Mouse (Mus musculus): ENCODE results near the gene Camk1d. TPM values are rescaled to one million over a fixed set of nuclear protein-coding genes. Genes with fewer than 3 reads are reported as not detected.

Camk1d gene
- polyA plus RNA-seq, 1 experiment, result 13.2 TPM

DNA sequence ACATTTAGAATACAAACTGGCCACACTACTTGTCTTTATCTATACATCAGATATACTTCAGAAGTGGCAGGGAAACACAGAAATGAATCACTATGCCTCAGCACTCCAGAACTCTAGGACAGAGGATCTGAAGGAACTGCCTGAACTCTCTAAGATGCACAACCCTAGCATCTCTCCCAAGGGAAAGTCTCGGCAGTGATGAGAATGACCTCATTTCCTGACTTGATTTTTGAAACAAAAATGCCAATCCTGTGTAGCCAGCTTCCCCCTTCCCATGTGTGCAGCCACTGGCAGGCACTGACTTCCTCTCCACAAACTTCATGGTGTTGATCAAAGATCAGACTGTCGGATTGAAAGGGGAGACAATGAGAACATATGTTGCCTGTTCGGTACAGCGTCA, 134.9 kb downstream of the Camk1d start:
- TF ChIP-seq POLR2A (IDR thresholded peaks at IDR 0.05; ENCODE audit: control insufficient read depth, extremely low read depth, insufficient read depth, low read length, poor library complexity) (no peak), CTCF (IDR thresholded peaks at IDR 0.05; ENCODE audit: borderline replicate concordance, control insufficient read depth, extremely low read depth, insufficient read depth, low read length, poor library complexity) (no peak)
- H3K36me3 ChIP-seq (ENCODE audit: control insufficient read depth, insufficient read depth, low read length), result no peaks in the 10 kb centered on the region
- no peaks in the 10 kb centered on the region for H3K4me1 ChIP-seq (replicated peaks; ENCODE audit: control insufficient read depth, insufficient read depth, low read length)
- H3K4me3 ChIP-seq (ENCODE audit: control insufficient read depth, insufficient read depth, low read length), result no peak overlapping the region
- no peak for DNase-seq
- H3K27me3 ChIP-seq (ENCODE audit: control insufficient read depth, insufficient read depth, low read length), result no peaks in the 10 kb centered on the region
- 47% methylated on average over 4 of the region's 4 CpGs for WGBS
- H3K27ac ChIP-seq (ENCODE audit: control insufficient read depth, insufficient read depth, low read length), result no peak overlapping the region

DNA sequence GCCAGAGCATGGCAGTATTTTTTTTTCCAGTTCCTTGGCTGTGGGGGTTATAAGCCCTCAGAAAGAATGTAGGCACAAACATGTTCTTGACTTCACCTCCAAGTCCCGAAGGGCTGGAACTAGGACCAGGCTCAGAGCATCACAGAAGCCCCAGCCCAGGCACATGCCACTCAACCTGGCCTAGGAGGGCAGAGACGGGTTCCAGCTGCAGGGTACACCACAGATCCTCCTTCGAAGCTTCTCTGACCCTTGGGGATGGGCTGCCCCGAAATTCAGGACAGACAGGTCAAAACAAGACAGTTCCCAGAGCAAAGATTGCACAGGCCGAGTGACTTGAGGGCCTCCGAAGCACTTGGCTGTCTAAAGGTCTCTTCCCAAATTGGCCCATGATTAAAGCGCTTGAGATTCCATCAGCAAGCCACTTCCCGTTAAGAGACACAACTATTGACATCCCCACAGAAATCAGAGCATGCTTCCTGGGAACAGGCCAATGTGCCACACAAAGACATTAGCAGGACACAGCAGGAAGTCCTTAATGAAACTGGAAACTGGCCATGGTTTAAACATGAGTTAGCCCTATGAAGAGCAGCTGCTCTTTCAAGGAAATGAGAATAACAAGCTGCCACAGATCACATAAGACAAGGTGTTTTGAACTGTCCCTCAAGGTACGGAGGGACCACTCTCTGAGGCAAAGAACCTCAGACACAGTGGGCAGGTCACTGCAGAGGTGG, 136.8 kb downstream of the Camk1d start:
- 91% methylated on average over 9 of the region's 9 CpGs for WGBS
- Histone ChIP-seq H3K27ac (ENCODE audit: control insufficient read depth, insufficient read depth, low read length) (no peak overlapping the region), H3K36me3 (ENCODE audit: control insufficient read depth, insufficient read depth, low read length) (no peaks in the 10 kb centered on the region), H3K4me1 (replicated peaks; ENCODE audit: control insufficient read depth, insufficient read depth, low read length) (no peaks in the 10 kb centered on the region), H3K4me3 (ENCODE audit: control insufficient read depth, insufficient read depth, low read length) (no peak overlapping the region), H3K27me3 (ENCODE audit: control insufficient read depth, insufficient read depth, low read length) (no peaks in the 10 kb centered on the region)
- no peak for DNase-seq
- TF ChIP-seq POLR2A (IDR thresholded peaks at IDR 0.05; ENCODE audit: control insufficient read depth, extremely low read depth, insufficient read depth, low read length, poor library complexity) (no peak), CTCF (IDR thresholded peaks at IDR 0.05; ENCODE audit: borderline replicate concordance, control insufficient read depth, extremely low read depth, insufficient read depth, low read length, poor library complexity) (no peak)

DNA sequence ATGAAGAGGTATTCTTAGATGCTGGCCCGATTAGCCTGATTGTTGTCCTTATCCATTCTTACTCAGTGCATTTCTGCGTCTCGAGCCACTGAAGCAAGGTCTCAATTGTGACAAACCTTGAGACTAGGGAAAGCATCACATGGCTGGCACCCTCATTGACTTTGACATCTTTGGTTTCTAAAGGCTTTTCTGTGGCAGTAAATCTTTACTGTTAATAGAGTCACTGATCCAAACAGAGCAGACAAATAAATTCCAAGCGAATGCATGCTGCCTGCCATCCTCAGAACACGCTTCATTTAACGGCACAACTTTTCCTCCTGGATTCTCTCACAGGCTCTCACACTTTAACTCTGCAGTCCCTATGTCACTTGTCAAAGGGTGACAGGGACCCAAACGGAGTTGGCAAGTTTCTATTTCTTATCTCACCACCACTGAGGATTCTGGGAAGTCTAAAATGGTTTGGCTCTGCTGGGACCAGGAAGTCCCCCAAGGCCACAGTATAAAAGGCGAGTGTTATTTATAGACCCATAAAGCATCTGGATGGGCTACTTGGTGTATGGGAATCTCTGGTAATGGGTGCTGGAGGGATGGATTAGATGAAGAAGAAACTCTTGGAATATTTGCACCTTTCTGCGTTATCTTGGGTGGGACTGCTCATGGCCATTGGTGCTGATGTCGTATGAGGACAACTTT, 141.9 kb downstream of the Camk1d start:
- Histone ChIP-seq H3K4me1 (replicated peaks; ENCODE audit: control insufficient read depth, insufficient read depth, low read length) (no peaks in the 10 kb centered on the region), H3K27me3 (ENCODE audit: control insufficient read depth, insufficient read depth, low read length) (no peaks in the 10 kb centered on the region)
- WGBS, result 93% methylated on average over 10 of the region's 10 CpGs

DNA sequence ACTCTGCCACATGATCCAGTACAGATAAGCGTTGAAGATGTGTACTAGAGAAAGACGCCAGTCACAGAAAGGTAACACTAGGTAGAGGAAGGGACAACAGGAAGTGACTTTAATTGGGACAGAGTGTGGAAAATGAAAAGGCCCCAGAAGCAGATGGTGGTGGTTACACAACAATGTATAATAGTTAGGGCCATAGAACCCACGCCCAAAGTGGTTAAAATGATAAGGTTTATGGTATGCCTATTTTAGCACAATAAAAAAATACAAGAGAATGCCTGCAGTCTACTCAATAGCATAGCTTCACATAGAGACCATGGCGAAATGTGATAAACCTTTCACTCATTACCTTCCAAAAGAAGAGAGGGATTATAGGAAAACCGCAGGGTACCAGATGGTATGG, 147.7 kb downstream of the Camk1d start:
- no peaks in the 10 kb centered on the region for H3K4me1 ChIP-seq (replicated peaks; ENCODE audit: control insufficient read depth, insufficient read depth, low read length)
- TF ChIP-seq POLR2A (IDR thresholded peaks at IDR 0.05; ENCODE audit: control insufficient read depth, extremely low read depth, insufficient read depth, low read length, poor library complexity) (no peak), CTCF (IDR thresholded peaks at IDR 0.05; ENCODE audit: borderline replicate concordance, control insufficient read depth, extremely low read depth, insufficient read depth, low read length, poor library complexity) (no peak)
- no peaks in the 10 kb centered on the region for H3K27me3 ChIP-seq (ENCODE audit: control insufficient read depth, insufficient read depth, low read length)
- no peak overlapping the region for H3K27ac ChIP-seq (ENCODE audit: control insufficient read depth, insufficient read depth, low read length)
- WGBS, result 98% methylated on average over 5 of the region's 5 CpGs
- H3K4me3 ChIP-seq (ENCODE audit: control insufficient read depth, insufficient read depth, low read length), result no peak overlapping the region
- H3K36me3 ChIP-seq (ENCODE audit: control insufficient read depth, insufficient read depth, low read length), result 0 out of 2 replicates have a peak, but pooled peaks cover 4% of the 10 kb centered on the region
- DNase-seq, result no peak

More for the DNA sequence above, 141.9 kb downstream of the Camk1d start:
- no peak overlapping the region for H3K4me3 ChIP-seq (ENCODE audit: control insufficient read depth, insufficient read depth, low read length)
- no peak overlapping the region for H3K27ac ChIP-seq (ENCODE audit: control insufficient read depth, insufficient read depth, low read length)
- TF ChIP-seq CTCF (IDR thresholded peaks at IDR 0.05; ENCODE audit: borderline replicate concordance, control insufficient read depth, extremely low read depth, insufficient read depth, low read length, poor library complexity) (no peak), POLR2A (IDR thresholded peaks at IDR 0.05; ENCODE audit: control insufficient read depth, extremely low read depth, insufficient read depth, low read length, poor library complexity) (no peak)
- DNase-seq, result no peak
- H3K36me3 ChIP-seq (ENCODE audit: control insufficient read depth, insufficient read depth, low read length), result no peaks in the 10 kb centered on the region

DNA sequence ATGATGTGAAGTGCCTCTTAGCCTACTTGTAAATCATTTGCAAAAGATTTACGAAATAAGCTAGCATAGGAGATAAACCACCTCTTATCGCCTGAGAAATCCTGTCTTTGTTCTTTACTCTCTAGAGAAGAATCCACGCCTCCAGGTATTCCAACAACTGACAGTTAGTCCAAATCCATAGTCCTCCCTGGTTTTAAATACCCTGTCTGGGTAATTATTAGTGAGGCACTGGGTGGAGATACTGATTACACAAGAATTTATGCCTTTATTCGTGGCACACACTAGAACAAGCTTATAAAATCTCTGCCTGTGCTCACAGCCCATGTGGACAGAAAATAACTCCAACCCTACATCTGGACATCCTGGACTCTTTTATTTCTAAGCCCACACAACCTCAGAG, 150.6 kb downstream of the Camk1d start:
- Histone ChIP-seq H3K27me3 (ENCODE audit: control insufficient read depth, insufficient read depth, low read length) (no peaks in the 10 kb centered on the region), H3K27ac (ENCODE audit: control insufficient read depth, insufficient read depth, low read length) (no peak overlapping the region), H3K36me3 (ENCODE audit: control insufficient read depth, insufficient read depth, low read length) (0 out of 2 replicates have a peak, but pooled peaks cover 4% of the 10 kb centered on the region), H3K4me1 (replicated peaks; ENCODE audit: control insufficient read depth, insufficient read depth, low read length) (no peaks in the 10 kb centered on the region), H3K4me3 (ENCODE audit: control insufficient read depth, insufficient read depth, low read length) (no peak overlapping the region)
- WGBS, result 96% methylated on average over 4 of the region's 4 CpGs
- DNase-seq, result no peak
- TF ChIP-seq POLR2A (IDR thresholded peaks at IDR 0.05; ENCODE audit: control insufficient read depth, extremely low read depth, insufficient read depth, low read length, poor library complexity) (no peak), CTCF (IDR thresholded peaks at IDR 0.05; ENCODE audit: borderline replicate concordance, control insufficient read depth, extremely low read depth, insufficient read depth, low read length, poor library complexity) (no peak)

DNA sequence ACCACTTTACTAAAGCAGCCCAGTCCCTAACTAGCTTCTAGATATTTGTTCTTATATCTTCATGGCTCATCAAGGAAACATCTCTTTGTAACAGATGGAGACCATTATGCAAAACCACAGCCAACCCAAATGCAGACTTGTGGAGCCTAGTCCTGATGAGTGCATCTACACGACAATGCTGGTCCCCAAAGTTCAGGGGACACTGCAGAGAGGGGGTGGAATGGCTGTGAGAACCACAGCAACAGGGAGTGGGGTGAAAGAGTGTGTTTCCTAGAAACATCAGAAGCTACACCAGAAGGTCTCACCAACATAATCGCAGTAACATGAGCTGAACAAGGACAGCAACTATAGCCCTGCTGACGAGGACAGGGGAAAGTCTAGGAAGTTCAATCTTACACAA, 152.9 kb downstream of the Camk1d start:
- no peak for DNase-seq
- H3K4me1 ChIP-seq (replicated peaks; ENCODE audit: control insufficient read depth, insufficient read depth, low read length), result no peaks in the 10 kb centered on the region
- 0 out of 2 replicates have a peak, but pooled peaks cover 4% of the 10 kb centered on the region for H3K36me3 ChIP-seq (ENCODE audit: control insufficient read depth, insufficient read depth, low read length)
- H3K27ac ChIP-seq (ENCODE audit: control insufficient read depth, insufficient read depth, low read length), result no peak overlapping the region
- H3K27me3 ChIP-seq (ENCODE audit: control insufficient read depth, insufficient read depth, low read length), result no peaks in the 10 kb centered on the region
- H3K4me3 ChIP-seq (ENCODE audit: control insufficient read depth, insufficient read depth, low read length), result no peak overlapping the region
- no peak for TF ChIP-seq CTCF (IDR thresholded peaks at IDR 0.05; ENCODE audit: borderline replicate concordance, control insufficient read depth, extremely low read depth, insufficient read depth, low read length, poor library complexity)
- TF ChIP-seq POLR2A (IDR thresholded peaks at IDR 0.05; ENCODE audit: control insufficient read depth, extremely low read depth, insufficient read depth, low read length, poor library complexity), result no peak
- 97% methylated on average over 3 of the region's 3 CpGs for WGBS
